Mouse (Mus musculus): Measurements from ENCODE around the gene Gad2. TPM values are rescaled to one million over a fixed set of nuclear protein-coding genes. Genes with fewer than 3 reads are reported as not detected.

Gene Gad2
- polyA plus RNA-seq, 1 experiment from 2014 or later, result not detected

GRCm38 (mm10) chr2:22617951-22618350, 4.1 kb upstream of the Gad2 start:
- Histone ChIP-seq H3K27me3 (ENCODE audit: insufficient read depth, low read length) (peaks cover 44% of the 10 kb centered on the region), H3K4me2 (ENCODE audit: low read depth, low read length) (no peak overlapping the region), H3K9ac (replicated peaks) (no peak overlapping the region), H3K4me3 (ENCODE audit: low read depth, low read length) (no peak overlapping the region), H3K4me1 (ENCODE audit: insufficient read depth) (peaks cover 10% of the 10 kb centered on the region), H3K9me3 (ENCODE audit: low read length) (no peaks in the 10 kb centered on the region), H3K36me3 (replicated peaks; ENCODE audit: insufficient read depth, low read length) (no peaks in the 10 kb centered on the region), H3K27ac (ENCODE audit: low read depth) (no peak overlapping the region)
- TF ChIP-seq CTCF (IDR thresholded peaks at IDR 0.05; ENCODE audit: low read depth) (no peak), EP300 (IDR thresholded peaks at IDR 0.05; ENCODE audit: low read depth) (no peak)
- WGBS (ENCODE audit: insufficient replicate concordance), result 8% methylated on average over 9 of the region's 9 CpGs
- DNase-seq (no peak), ATAC-seq (no peak)

- no peak for DNase-seq
- TF ChIP-seq CTCF (IDR thresholded peaks at IDR 0.05; ENCODE audit: low read depth) (no peak), EP300 (IDR thresholded peaks at IDR 0.05; ENCODE audit: low read depth) (no peak)
- H3K4me2 ChIP-seq (ENCODE audit: low read depth, low read length), result no peak overlapping the region
- H3K4me3 ChIP-seq (ENCODE audit: low read depth, low read length), result no peak overlapping the region
- peaks cover 10% of the 10 kb centered on the region for H3K4me1 ChIP-seq (ENCODE audit: insufficient read depth)
- no peak overlapping the region for H3K27ac ChIP-seq (ENCODE audit: low read depth)
- peaks cover 58% of the 10 kb centered on the region for H3K27me3 ChIP-seq (ENCODE audit: insufficient read depth, low read length)
- 4% methylated on average over 12 of the region's 12 CpGs for WGBS (ENCODE audit: insufficient replicate concordance)
- H3K9me3 ChIP-seq (ENCODE audit: low read length), result no peaks in the 10 kb centered on the region
- no peak for ATAC-seq
- H3K36me3 ChIP-seq (replicated peaks; ENCODE audit: insufficient read depth, low read length), result no peaks in the 10 kb centered on the region
- no peak overlapping the region for H3K9ac ChIP-seq (replicated peaks)
Measured at GRCm38 (mm10) chr2:22619416-22619815, 2.6 kb upstream of the Gad2 start.

GRCm38 (mm10) chr2:22620030-22620429, 2.0 kb upstream of the Gad2 start:
- H3K9me3 ChIP-seq (ENCODE audit: low read length), result no peaks in the 10 kb centered on the region
- no peak overlapping the region for H3K4me3 ChIP-seq (ENCODE audit: low read depth, low read length)
- H3K4me1 ChIP-seq (ENCODE audit: insufficient read depth), result peaks cover 10% of the 10 kb centered on the region
- no peak overlapping the region for H3K27ac ChIP-seq (ENCODE audit: low read depth)
- DNase-seq, result no peak
- H3K27me3 ChIP-seq (ENCODE audit: insufficient read depth, low read length), result peaks cover 64% of the 10 kb centered on the region
- ATAC-seq, result no peak
- TF ChIP-seq CTCF (IDR thresholded peaks at IDR 0.05; ENCODE audit: low read depth) (no peak), EP300 (IDR thresholded peaks at IDR 0.05; ENCODE audit: low read depth) (no peak)
- H3K9ac ChIP-seq (replicated peaks), result no peak overlapping the region
- 5% methylated on average over 6 of the region's 6 CpGs for WGBS (ENCODE audit: insufficient replicate concordance)
- H3K36me3 ChIP-seq (replicated peaks; ENCODE audit: insufficient read depth, low read length), result no peaks in the 10 kb centered on the region
- no peak overlapping the region for H3K4me2 ChIP-seq (ENCODE audit: low read depth, low read length)

- ATAC-seq (no peak), DNase-seq (no peak)
- TF ChIP-seq EP300 (IDR thresholded peaks at IDR 0.05; ENCODE audit: low read depth) (no peak), CTCF (IDR thresholded peaks at IDR 0.05; ENCODE audit: low read depth) (no peak)
- Histone ChIP-seq H3K27me3 (ENCODE audit: insufficient read depth, low read length) (peaks cover 69% of the 10 kb centered on the region), H3K9me3 (ENCODE audit: low read length) (no peaks in the 10 kb centered on the region), H3K4me3 (ENCODE audit: low read depth, low read length) (no peak overlapping the region), H3K4me1 (ENCODE audit: insufficient read depth) (peaks cover 10% of the 10 kb centered on the region), H3K36me3 (replicated peaks; ENCODE audit: insufficient read depth, low read length) (no peaks in the 10 kb centered on the region), H3K27ac (ENCODE audit: low read depth) (no peak overlapping the region), H3K4me2 (ENCODE audit: low read depth, low read length) (no peak overlapping the region), H3K9ac (replicated peaks) (no peak overlapping the region)
- WGBS (ENCODE audit: insufficient replicate concordance), result 14% methylated on average over 7 of the region's 7 CpGs
Measured at GRCm38 (mm10) chr2:22620534-22620933, 1.5 kb upstream of the Gad2 start.

- ATAC-seq (no peak), DNase-seq (no peak)
- Histone ChIP-seq H3K4me1 (ENCODE audit: insufficient read depth) (peaks cover 10% of the 10 kb centered on the region), H3K4me3 (ENCODE audit: low read depth, low read length) (no peak overlapping the region), H3K27me3 (ENCODE audit: insufficient read depth, low read length) (peaks cover 74% of the 10 kb centered on the region), H3K9ac (replicated peaks) (no peak overlapping the region), H3K9me3 (ENCODE audit: low read length) (no peaks in the 10 kb centered on the region), H3K4me2 (ENCODE audit: low read depth, low read length) (no peak overlapping the region), H3K36me3 (replicated peaks; ENCODE audit: insufficient read depth, low read length) (no peaks in the 10 kb centered on the region), H3K27ac (ENCODE audit: low read depth) (no peak overlapping the region)
- TF ChIP-seq EP300 (IDR thresholded peaks at IDR 0.05; ENCODE audit: low read depth) (no peak), CTCF (IDR thresholded peaks at IDR 0.05; ENCODE audit: low read depth) (no peak)
- WGBS (ENCODE audit: insufficient replicate concordance), result 5% methylated on average over 20 of the region's 20 CpGs
Measured at GRCm38 (mm10) chr2:22620978-22621827, 802 bp upstream of the Gad2 start.

- ATAC-seq, result no peak
- H3K27ac ChIP-seq (ENCODE audit: low read depth), result no peak overlapping the region
- H3K9me3 ChIP-seq (ENCODE audit: low read length), result no peaks in the 10 kb centered on the region
- H3K4me1 ChIP-seq (ENCODE audit: insufficient read depth), result peaks cover 10% of the 10 kb centered on the region
- peaks cover 69% of the 10 kb centered on the region for H3K27me3 ChIP-seq (ENCODE audit: insufficient read depth, low read length)
- DNase-seq, result no peak
- H3K4me3 ChIP-seq (ENCODE audit: low read depth, low read length), result peak overlapping the region; percentile 10; the same call in 1 of the 2 replicates
- H3K4me2 ChIP-seq (ENCODE audit: low read depth, low read length), result no peak overlapping the region
- WGBS (ENCODE audit: insufficient replicate concordance), result 2% methylated on average over 60 of the region's 60 CpGs
- H3K36me3 ChIP-seq (replicated peaks; ENCODE audit: insufficient read depth, low read length), result no peaks in the 10 kb centered on the region
- TF ChIP-seq CTCF (IDR thresholded peaks at IDR 0.05; ENCODE audit: low read depth) (no peak), EP300 (IDR thresholded peaks at IDR 0.05; ENCODE audit: low read depth) (no peak)
- H3K9ac ChIP-seq (replicated peaks), result no peak overlapping the region
Measured at GRCm38 (mm10) chr2:22623111-22624070, 1.4 kb downstream of the Gad2 start.

Measured in liver, postnatal 0 days (tissue).